Comparison of ENCODE assay signal across 26 mouse cellular contexts in the genomic region with DNA sequence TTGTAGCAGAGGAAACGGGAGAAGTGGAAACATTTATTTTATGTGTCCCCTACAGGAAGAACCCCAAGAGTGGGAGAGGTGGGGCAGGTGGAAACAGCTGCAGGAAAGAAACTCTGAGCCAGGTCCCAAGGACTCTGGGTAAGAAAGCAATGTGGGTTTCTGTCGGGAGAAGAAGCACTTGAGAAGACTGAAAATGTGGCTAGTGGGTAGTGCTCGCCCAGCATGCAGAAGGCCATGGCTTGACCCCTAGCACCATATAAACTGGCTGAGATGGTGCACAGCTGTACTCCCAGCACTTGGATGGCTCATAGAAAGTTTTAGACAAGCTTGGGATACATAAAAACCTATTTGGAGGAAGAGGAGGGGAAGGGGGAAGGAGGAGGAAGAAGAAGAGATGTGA.
A peak's percentile ranks its signal among the peaks of the same experiment; 100 is the strongest.
DNase-seq lines count a peak whose midpoint lies in the region; ATAC-seq and TF ChIP-seq lines count a peak whose summit lies in the region.
"Had no signal": no experiment of that assay in that cellular context is flagged by ENCODE, and none has a peak within 500 bp of the region (broad histone marks: within the 10 kb centered on the region; RNA-seq: fewer than 3 reads in every experiment).

No protein-coding gene starts in this region.

- DNase-seq in kidney, postnatal 10 days: peak; percentile 28
- no peak for DNase-seq in kidney, adult 11 months
- DNase-seq in MEL (ENCODE audit: low read depth, low spot score): peak; percentile 47
- peak; percentile 28 to 59 for DNase-seq in lung, postnatal 4 days
- no peak for DNase-seq in cerebellum, postnatal 14 days
- no peak for DNase-seq in spleen, postnatal 14 days (ENCODE audit: low spot score in 2 of 2)
- DNase-seq: cerebellum, adult 11 months; cerebellum, adult 9-11 months; gastrocnemius, postnatal 25 days; heart, postnatal 36 days; kidney, postnatal 25 days; layer of hippocampus, postnatal 36 days; liver, postnatal 0 days; right cerebral cortex, postnatal 4 days had no signal

- no peak for TF ChIP-seq RAD21 in MEL (IDR thresholded peaks at IDR 0.05; ENCODE audit: low read depth, low read length)

- H3K4me3 ChIP-seq in MEL (ENCODE audit: control insufficient read depth in 1 of 2, insufficient read depth in 1 of 2, low read depth in 2 of 2, low read length in 2 of 2): peak overlapping the region; percentile 37 to 63
- H3K4me3 ChIP-seq: embryonic facial prominence, embryonic 13.5 days; erythroblast, embryonic 14.5 days; forebrain, embryonic 12.5 days; heart, embryonic 15.5 days; hindbrain, embryonic 15.5 days; layer of hippocampus, adult 2 months; limb, embryonic 12.5 days; midbrain, embryonic 15.5 days; neural tube, embryonic 12.5 days; stomach, embryonic 15.5 days had no signal

- no peaks in the 10 kb centered on the region for H3K27me3 ChIP-seq in MEL (ENCODE audit: control insufficient read depth in 1 of 2, insufficient read depth in 2 of 2, low read length in 2 of 2)
- H3K27me3 ChIP-seq: embryonic facial prominence, embryonic 13.5 days; forebrain, embryonic 12.5 days; heart, embryonic 15.5 days; hindbrain, embryonic 15.5 days; limb, embryonic 12.5 days; midbrain, embryonic 15.5 days; neural tube, embryonic 12.5 days; Patski; stomach, embryonic 15.5 days had no signal

- peaks cover 0 to 16% of the 10 kb centered on the region in 2 experiments; a peak in 2 of 4 replicates for H3K36me3 ChIP-seq in MEL (ENCODE audit: control insufficient read depth in 1 of 2, insufficient read depth in 2 of 2, low read length in 2 of 2)
- H3K36me3 ChIP-seq: embryonic facial prominence, embryonic 13.5 days; forebrain, embryonic 12.5 days; heart, embryonic 15.5 days; hindbrain, embryonic 15.5 days; limb, embryonic 12.5 days; midbrain, embryonic 15.5 days; neural tube, embryonic 12.5 days; stomach, embryonic 15.5 days had no signal

- TF ChIP-seq EP300 in MEL (IDR thresholded peaks at IDR 0.05; ENCODE audit: low read depth in 1 of 2, low read length in 2 of 2): 0 out of 4 replicates have a peak, but pooled peaks of 1 of the 2 experiments have one; percentile 18

- H3K79me2 ChIP-seq in MEL (ENCODE audit: control insufficient read depth, insufficient read depth, low read length, poor library complexity): no peaks in the 10 kb centered on the region

- H3K9ac ChIP-seq in MEL (ENCODE audit: control insufficient read depth, low read depth, low read length, poor library complexity, severe bottlenecking): peak overlapping the region; percentile 37
- H3K9ac ChIP-seq: embryonic facial prominence, embryonic 13.5 days; forebrain, embryonic 12.5 days; heart, embryonic 15.5 days; hindbrain, embryonic 15.5 days; limb, embryonic 12.5 days; liver, postnatal 0 days; midbrain, embryonic 15.5 days; neural tube, embryonic 12.5 days; stomach, embryonic 15.5 days had no signal

- H3K4me1 ChIP-seq in MEL (ENCODE audit: control insufficient read depth in 1 of 2, insufficient read depth in 2 of 2, low read length in 2 of 2): peaks cover 7 to 18% of the 10 kb centered on the region in 2 experiments
- H3K4me1 ChIP-seq: embryonic facial prominence, embryonic 13.5 days; forebrain, embryonic 12.5 days; heart, embryonic 15.5 days; hindbrain, embryonic 15.5 days; midbrain, embryonic 15.5 days; neural tube, embryonic 12.5 days; stomach, embryonic 15.5 days had no signal

- no peak for TF ChIP-seq POLR2A in MEL (IDR thresholded peaks at IDR 0.05; ENCODE audit: control insufficient read depth in 1 of 2, insufficient read depth in 1 of 2, low read depth in 1 of 2, low read length in 2 of 2, poor library complexity in 1 of 2)

- no peaks in the 10 kb centered on the region for H3K9me3 ChIP-seq in MEL (replicated peaks; ENCODE audit: insufficient read depth, low read length)
- H3K9me3 ChIP-seq: embryonic facial prominence, embryonic 13.5 days; forebrain, embryonic 12.5 days; heart, embryonic 15.5 days; hindbrain, embryonic 15.5 days; limb, embryonic 12.5 days; midbrain, embryonic 15.5 days; neural tube, embryonic 12.5 days; stomach, embryonic 15.5 days had no signal

- TF ChIP-seq CTCF in MEL (IDR thresholded peaks at IDR 0.05 in 2 of 3, conservative IDR thresholded peaks at IDR 0.05 in 1 of 3; ENCODE audit: control insufficient read depth in 1 of 3, insufficient read depth in 1 of 3, low read depth in 2 of 3, low read length in 3 of 3, poor library complexity in 1 of 3, severe bottlenecking in 1 of 3): no peak

- peak overlapping the region; percentile 70 for H3K27ac ChIP-seq in MEL (ENCODE audit: control insufficient read depth, low read depth, low read length)
- H3K27ac ChIP-seq: embryonic facial prominence, embryonic 13.5 days; forebrain, embryonic 12.5 days; heart, embryonic 15.5 days; hindbrain, embryonic 15.5 days; layer of hippocampus, adult 2 months; limb, embryonic 12.5 days; midbrain, embryonic 15.5 days; neural tube, embryonic 12.5 days; stomach, embryonic 15.5 days had no signal

- ATAC-seq in hematopoietic stem cell, adult 5-6 weeks (replicated peaks in 1 of 2; ENCODE audit: insufficient read depth in 1 of 2, low FRiP score in 2 of 2, low TSS enrichment in 1 of 2, low read depth in 1 of 2, poor library complexity in 2 of 2, severe bottlenecking in 2 of 2): peak; percentile 56 to 80
- ATAC-seq: liver, postnatal 0 days; midbrain, embryonic 15.5 days; Patski had no signal

TF ChIP-seq in MEL, 35 proteins besides CTCF, POLR2A, EP300 and RAD21:
- no peak for TF ChIP-seq USF1 (IDR thresholded peaks at IDR 0.05; ENCODE audit: low read depth, low read length)
- TF ChIP-seq CHD1 (IDR thresholded peaks at IDR 0.05; ENCODE audit: low read depth, low read length): no peak
- no peak for TF ChIP-seq NRF1 (IDR thresholded peaks at IDR 0.05; ENCODE audit: insufficient read depth, low read depth, low read length, poor library complexity, severe bottlenecking)
- peak; percentile 47; the same call in 1 of the 2 replicates for TF ChIP-seq ETS1 (IDR thresholded peaks at IDR 0.05; ENCODE audit: low read depth, low read length)
- peak; percentile 15; the same call in 1 of the 2 replicates for TF ChIP-seq TCF12 (IDR thresholded peaks at IDR 0.05; ENCODE audit: low read depth, low read length)
- TF ChIP-seq MYB (IDR thresholded peaks at IDR 0.05; ENCODE audit: low read depth, low read length): no peak
- TF ChIP-seq ZNF384 (IDR thresholded peaks at IDR 0.05; ENCODE audit: low read depth, low read length): no peak

Comparison
In these comparisons a context has a peak if more than half of its experiments do, and no peak if none do; other contexts are left out.
1. DNase-seq: peak in kidney, postnatal 10 days (single experiment), MEL (single experiment) and lung, postnatal 4 days (2 of 2); none in kidney, adult 11 months (single experiment), cerebellum, postnatal 14 days (0 of 2) and spleen, postnatal 14 days (0 of 2).